Mouse (Mus musculus) intestine, embryonic 16.5 days (tissue): ENCODE data around the gene Ybx1. TPM values are rescaled to one million over a fixed set of nuclear protein-coding genes. Genes with fewer than 3 reads are reported as not detected.

Source experiments
- ATAC-seq: fragments of 200-750 bp; cut with Nextera tagmentation; 2 replicates; pipeline ENCODE4 v1.8.0; 2017; ENCODE audit warnings: moderate TSS enrichment, moderate library complexity
- H3K27ac ChIP-seq: fragments of 300-500 bp; sonication (generic); 2 replicates; pipeline ENCODE4 v1.5.1; 2014; ENCODE audit warnings: mild to moderate bottlenecking, low read length
- H3K27me3 ChIP-seq: fragments of 300-500 bp; sonication (generic); replicated peaks from 2 replicates; pipeline ENCODE4 v1.6.1; 2014; ENCODE audit warnings: low read length, control low read depth, mixed read lengths; ENCODE audit not compliant: control insufficient read depth, insufficient read depth
- H3K36me3 ChIP-seq: fragments of 300-500 bp; sonication (generic); 2 replicates; pipeline ENCODE4 v1.6.1; 2014; ENCODE audit warnings: low read length, control low read depth; ENCODE audit not compliant: control insufficient read depth, insufficient read depth
- H3K4me1 ChIP-seq: fragments of 300-500 bp; sonication (generic); 2 replicates; pipeline ENCODE4 v1.6.1; 2014; ENCODE audit warnings: low read length, control low read depth, mixed read lengths; ENCODE audit not compliant: control insufficient read depth, insufficient read depth
- H3K4me2 ChIP-seq: fragments of 300-500 bp; sonication (generic); 2 replicates; pipeline ENCODE4 v1.6.1; 2014; ENCODE audit warnings: low read depth, low read length, control low read depth
- H3K4me3 ChIP-seq: fragments of 300-500 bp; sonication (generic); 2 replicates; pipeline ENCODE4 v1.5.1; 2014; ENCODE audit warnings: mild to moderate bottlenecking, low read length
- H3K9ac ChIP-seq: fragments of 300-500 bp; sonication (generic); 2 replicates; pipeline ENCODE4 v1.6.1; 2014; ENCODE audit warnings: low read depth, low read length
- H3K9me3 ChIP-seq: fragments of 300-500 bp; sonication (generic); 2 replicates; pipeline ENCODE4 v1.6.1; 2016; ENCODE audit warnings: low read length, control low read depth; ENCODE audit not compliant: control insufficient read depth
- WGBS: fragments of 180-500 bp; shearing (Covaris S2); extraction: QIAGEN DNeasy Blood & Tissue Kit; methylation state at CpG from one replicate; pipeline ENCODE4 v1.1.7; 2014; 5-methylcytosine and 5-hydroxymethylcytosine counted together
- polyA plus RNA-seq: library from polyadenylated mRNA; unstranded; fragments of >200 nt; fragmentation: Nextera tagmentation; extraction: Ambion mirVana; gene quantifications from 2 replicates; pipeline ENCODE4 v1.2.1, GENCODE M21; 2015

Ybx1 gene
- polyA plus RNA-seq, result 420 and 457 TPM in 2 replicates

GRCm38 (mm10) chr4:119294415-119295133, at the start of gene Ybx1:
Ybx1 (minus strand) TSS chr4:119294604.
- H3K27me3 ChIP-seq, result no peaks in the 10 kb centered on the region
- H3K9me3 ChIP-seq, result no peaks in the 10 kb centered on the region
- peaks cover 13% of the 10 kb centered on the region for H3K4me1 ChIP-seq
- H3K9ac ChIP-seq, result peak within 1 kb of the TSS; percentile 92
- under 1% methylated on average over 61 of the region's 61 CpGs for WGBS
- H3K27ac ChIP-seq, result peak within 1 kb of the TSS; percentile 97
- no peaks in the 10 kb centered on the region for H3K36me3 ChIP-seq
- H3K4me2 ChIP-seq, result peak within 1 kb of the TSS; percentile 82
- ATAC-seq, result peak; percentile 99
- H3K4me3 ChIP-seq, result peak within 1 kb of the TSS; percentile 77

GRCm38 (mm10) chr4:119338861-119339361, 44.5 kb upstream of the Ybx1 start:
- Histone ChIP-seq H3K4me3 (no peak overlapping the region), H3K9ac (peak overlapping the region; percentile 17; the same call in 1 of the 2 replicates), H3K4me1 (no peaks in the 10 kb centered on the region), H3K27me3 (no peaks in the 10 kb centered on the region), H3K27ac (no peak overlapping the region), H3K9me3 (no peaks in the 10 kb centered on the region), H3K36me3 (no peaks in the 10 kb centered on the region), H3K4me2 (0 out of 2 replicates have a peak overlapping the region, but pooled peaks have one; percentile 7)
- 4% methylated on average over 10 of the region's 10 CpGs for WGBS
- ATAC-seq, result peak; percentile 48; the same call in 1 of the 2 replicates

DNA sequence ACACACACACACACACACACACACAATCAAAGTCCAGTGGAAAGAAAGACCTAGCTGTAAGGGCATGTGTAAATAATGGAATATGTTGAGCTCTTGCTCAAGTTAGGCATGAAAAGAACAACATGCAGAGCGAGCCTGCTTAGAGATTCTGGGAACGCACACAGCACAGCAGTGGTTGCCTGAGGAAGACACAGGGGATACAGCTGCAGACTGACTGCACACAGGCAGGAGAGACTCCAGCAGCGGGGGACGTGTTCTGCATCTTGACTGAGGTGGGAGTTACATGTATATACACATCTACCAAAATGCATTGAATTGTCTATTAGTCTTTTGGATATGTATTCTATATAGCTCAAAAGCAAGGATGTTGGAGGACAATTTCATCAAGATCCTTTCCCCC, 44.0 kb upstream of the Ybx1 start:
- Histone ChIP-seq H3K27me3 (no peaks in the 10 kb centered on the region), H3K4me3 (no peak overlapping the region), H3K9ac (peak overlapping the region; percentile 17; the same call in 1 of the 2 replicates), H3K4me1 (no peaks in the 10 kb centered on the region), H3K9me3 (no peaks in the 10 kb centered on the region), H3K27ac (no peak overlapping the region), H3K36me3 (no peaks in the 10 kb centered on the region), H3K4me2 (0 out of 2 replicates have a peak overlapping the region, but pooled peaks have one; percentile 7)
- no peak for ATAC-seq
- 68% methylated on average over 4 of the region's 4 CpGs for WGBS

- no peak overlapping the region for H3K4me3 ChIP-seq
- 85% methylated on average over 6 of the region's 6 CpGs for WGBS
- H3K9me3 ChIP-seq, result no peaks in the 10 kb centered on the region
- ATAC-seq, result no peak
- H3K9ac ChIP-seq, result no peak overlapping the region
- H3K36me3 ChIP-seq, result no peaks in the 10 kb centered on the region
- no peak overlapping the region for H3K27ac ChIP-seq
- no peak overlapping the region for H3K4me2 ChIP-seq
- no peaks in the 10 kb centered on the region for H3K27me3 ChIP-seq
- no peaks in the 10 kb centered on the region for H3K4me1 ChIP-seq
Measured at GRCm38 (mm10) chr4:119333487-119333886, 39.1 kb upstream of the Ybx1 start.

- no peaks in the 10 kb centered on the region for H3K9me3 ChIP-seq
- H3K4me3 ChIP-seq, result peak overlapping the region; percentile 65
- H3K27ac ChIP-seq, result peak overlapping the region; percentile 71; the same call in 1 of the 2 replicates
- peak overlapping the region; percentile 70 for H3K9ac ChIP-seq
- peak; percentile 57 for ATAC-seq
- peaks cover 10% of the 10 kb centered on the region; the same call in 1 of the 2 replicates for H3K4me1 ChIP-seq
- 36% methylated on average over 10 of the region's 10 CpGs for WGBS
- peak overlapping the region; percentile 75 for H3K4me2 ChIP-seq
- peaks cover 4% of the 10 kb centered on the region for H3K36me3 ChIP-seq
- H3K27me3 ChIP-seq, result no peaks in the 10 kb centered on the region
Measured at GRCm38 (mm10) chr4:119320896-119321550, 26.6 kb upstream of the Ybx1 start.

DNA sequence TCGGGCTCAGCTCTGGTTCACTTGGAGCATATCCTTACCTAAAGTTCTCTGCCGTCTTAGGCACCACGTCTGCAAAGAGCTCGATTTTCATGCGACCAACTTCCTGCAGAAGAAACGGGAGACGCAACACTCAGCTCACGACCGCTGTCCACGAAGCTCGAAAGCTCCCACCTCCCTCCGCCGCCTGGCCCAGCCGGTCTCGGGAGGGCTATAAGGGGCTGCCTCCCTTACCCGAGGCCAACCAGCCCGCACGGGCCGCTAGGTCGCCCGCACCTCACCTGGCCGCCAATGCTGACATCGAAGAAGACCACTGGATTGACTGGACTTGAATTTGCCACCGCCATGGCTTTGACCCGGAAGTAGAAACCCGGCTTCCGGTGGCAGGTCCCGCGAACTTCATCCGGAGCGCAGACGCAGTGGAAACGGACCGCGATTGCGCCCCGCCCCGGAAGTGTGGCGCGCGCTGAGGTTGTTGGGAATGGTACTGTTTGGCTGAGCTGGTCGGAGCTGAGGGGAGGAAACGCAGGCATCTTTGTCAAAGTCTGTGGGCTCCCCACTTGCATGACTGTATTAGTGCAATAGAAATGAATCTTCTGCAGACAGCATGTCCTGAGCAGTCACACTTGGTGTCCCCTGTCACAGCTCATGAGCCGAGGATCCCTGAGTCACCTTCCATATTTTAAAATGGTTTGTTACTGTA, 25.9 kb upstream of the Ybx1 start, which contains the start of gene Ppih:
Ppih (minus strand) TSS at position 416 of the 700 bp plus-strand sequence.
- H3K27me3 ChIP-seq, result no peaks in the 10 kb centered on the region
- H3K27ac ChIP-seq, result peak within 1 kb of the TSS; percentile 71
- under 1% methylated on average over 44 of the region's 44 CpGs for WGBS
- H3K4me1 ChIP-seq, result peaks cover 10% of the 10 kb centered on the region; the same call in 1 of the 2 replicates
- ATAC-seq, result peak; percentile 99
- H3K4me3 ChIP-seq, result peak within 1 kb of the TSS; percentile 65
- peaks cover 6% of the 10 kb centered on the region for H3K36me3 ChIP-seq
- peak within 1 kb of the TSS; percentile 77 for H3K4me2 ChIP-seq
- H3K9me3 ChIP-seq, result no peaks in the 10 kb centered on the region
- peak within 1 kb of the TSS; percentile 70 for H3K9ac ChIP-seq

DNA sequence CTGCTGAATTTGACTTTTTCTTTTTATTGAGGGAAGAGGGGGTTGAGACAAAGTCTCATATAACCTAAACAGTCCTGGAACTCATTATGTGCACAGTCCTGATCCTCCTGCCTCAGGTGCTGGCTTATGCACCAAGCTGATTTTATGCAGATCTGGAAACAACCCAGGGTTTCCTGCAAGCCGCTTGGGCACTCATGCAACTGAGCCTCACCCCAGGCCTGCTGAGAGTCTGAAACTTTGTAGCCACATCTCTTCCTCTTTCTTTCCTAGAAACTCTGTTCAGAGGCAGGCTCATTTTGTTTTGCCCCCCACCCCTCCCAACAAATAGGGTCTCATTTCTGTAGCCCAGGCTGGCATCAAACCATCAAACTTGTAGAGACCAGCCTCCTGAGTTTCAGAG, 19.4 kb upstream of the Ybx1 start:
- Histone ChIP-seq H3K9ac (no peak overlapping the region), H3K27me3 (no peaks in the 10 kb centered on the region), H3K4me3 (no peak overlapping the region), H3K27ac (no peak overlapping the region), H3K4me2 (no peak overlapping the region), H3K9me3 (no peaks in the 10 kb centered on the region), H3K36me3 (peaks cover 9% of the 10 kb centered on the region), H3K4me1 (no peaks in the 10 kb centered on the region)
- ATAC-seq, result no peak
- 100% methylated on average over 1 of the region's 1 CpGs for WGBS

- peaks cover 8% of the 10 kb centered on the region; the same call in 1 of the 2 replicates for H3K36me3 ChIP-seq
- no peak overlapping the region for H3K27ac ChIP-seq
- ATAC-seq, result no peak
Measured at GRCm38 (mm10) chr4:119305418-119305817, 11.0 kb upstream of the Ybx1 start.

GRCm38 (mm10) chr4:119303291-119303690, 8.9 kb upstream of the Ybx1 start:
- no peak overlapping the region for H3K4me2 ChIP-seq
- H3K9me3 ChIP-seq, result no peaks in the 10 kb centered on the region
- H3K36me3 ChIP-seq, result peaks cover 8% of the 10 kb centered on the region; the same call in 1 of the 2 replicates
- no peak overlapping the region for H3K27ac ChIP-seq
- H3K4me3 ChIP-seq, result no peak overlapping the region
- WGBS, result 87% methylated on average over 8 of the region's 8 CpGs
- no peak overlapping the region for H3K9ac ChIP-seq
- no peaks in the 10 kb centered on the region for H3K4me1 ChIP-seq
- H3K27me3 ChIP-seq, result no peaks in the 10 kb centered on the region
- ATAC-seq, result no peak

More at GRCm38 (mm10) chr4:119305418-119305817, 11.0 kb upstream of the Ybx1 start:
- H3K4me3 ChIP-seq, result no peak overlapping the region
- H3K27me3 ChIP-seq, result no peaks in the 10 kb centered on the region
- no peaks in the 10 kb centered on the region for H3K4me1 ChIP-seq
- H3K9ac ChIP-seq, result no peak overlapping the region
- H3K4me2 ChIP-seq, result no peak overlapping the region
- WGBS, result 69% methylated on average over 5 of the region's 5 CpGs
- no peaks in the 10 kb centered on the region for H3K9me3 ChIP-seq
